10 mouse cellular contexts compared by ENCODE assay signal in the genomic region with DNA sequence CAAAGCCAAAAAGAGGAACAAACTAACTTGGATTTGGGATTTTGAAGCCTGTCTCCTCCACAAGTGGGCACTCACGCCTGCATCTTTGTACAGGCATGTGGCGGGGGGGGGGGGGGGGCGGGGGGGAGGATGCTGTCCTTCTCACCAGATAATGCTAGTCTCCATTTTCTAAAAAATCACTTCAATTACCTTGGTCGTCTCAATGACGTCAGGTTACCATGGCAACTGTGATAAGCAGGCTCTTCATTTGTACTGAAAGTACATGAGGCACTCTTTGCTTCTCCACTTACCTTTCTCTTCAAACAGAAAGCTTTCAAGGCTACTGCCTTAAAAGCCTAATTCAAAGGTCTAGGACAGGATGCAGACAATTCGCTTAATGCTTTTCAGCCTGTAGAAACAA. TPM values are rescaled to one million over a fixed set of nuclear protein-coding genes. Genes with fewer than 3 reads are reported as not detected.
DNase-seq lines count a peak whose midpoint lies in the region; ATAC-seq and TF ChIP-seq lines count a peak whose summit lies in the region.
"Had no signal": no experiment of that assay in that cellular context is flagged by ENCODE, and none has a peak within 500 bp of the region (broad histone marks: within the 10 kb centered on the region; RNA-seq: fewer than 3 reads in every experiment).

No protein-coding gene starts in this region.

- no peak overlapping the region for H3K4me2 ChIP-seq in intestine, postnatal 0 days (replicated peaks; ENCODE audit: low read depth)
- H3K4me2 ChIP-seq in kidney, embryonic 16.5 days (replicated peaks; ENCODE audit: low read depth, low read length): no peak overlapping the region
- H3K4me2 ChIP-seq: embryonic facial prominence, embryonic 15.5 days had no signal

- H3K9me3 ChIP-seq in intestine, postnatal 0 days (ENCODE audit: control insufficient read depth): no peaks in the 10 kb centered on the region
- no peaks in the 10 kb centered on the region for H3K9me3 ChIP-seq in kidney, embryonic 16.5 days (ENCODE audit: low read length)
- H3K9me3 ChIP-seq: embryonic facial prominence, embryonic 15.5 days had no signal

- no peak overlapping the region for H3K9ac ChIP-seq in intestine, postnatal 0 days (ENCODE audit: low read depth, low read length)
- no peak overlapping the region for H3K9ac ChIP-seq in kidney, embryonic 16.5 days (replicated peaks; ENCODE audit: low read length)
- H3K9ac ChIP-seq: embryonic facial prominence, embryonic 15.5 days had no signal

- H3K4me1 ChIP-seq in intestine, postnatal 0 days (replicated peaks; ENCODE audit: control insufficient read depth, insufficient read depth, low read length): no peaks in the 10 kb centered on the region
- no peaks in the 10 kb centered on the region for H3K4me1 ChIP-seq in kidney, embryonic 16.5 days (ENCODE audit: insufficient read depth, low read length)
- H3K4me1 ChIP-seq: embryonic facial prominence, embryonic 15.5 days had no signal

- intact Hi-C loops in left cerebral cortex, adult 2 months (cut with DNase I): no loop called here

- H3K36me3 ChIP-seq in intestine, postnatal 0 days (ENCODE audit: control insufficient read depth, insufficient read depth): no peaks in the 10 kb centered on the region
- no peaks in the 10 kb centered on the region for H3K36me3 ChIP-seq in kidney, embryonic 16.5 days (ENCODE audit: insufficient read depth, low read length)
- H3K36me3 ChIP-seq: embryonic facial prominence, embryonic 15.5 days had no signal

- no peak overlapping the region for H3K4me3 ChIP-seq in left cerebral cortex, adult 2 months
- H3K4me3 ChIP-seq in intestine, postnatal 0 days (ENCODE audit: low read depth, low read length): no peak overlapping the region
- no peak overlapping the region for H3K4me3 ChIP-seq in kidney, embryonic 16.5 days (ENCODE audit: low read length)
- H3K4me3 ChIP-seq: embryonic facial prominence, embryonic 15.5 days had no signal

- peak; percentile 5 to 63 for DNase-seq in frontal cortex, adult 2 months (ENCODE audit: extremely low spot score in 1 of 2, low spot score in 1 of 2)
- no peak for DNase-seq in frontal cortex, postnatal 25 days (ENCODE audit: low spot score in 2 of 2)
- DNase-seq in embryo, embryonic 10 days (ENCODE audit: low spot score): peak; percentile 46
- DNase-seq in left cerebral cortex, adult 2 months (ENCODE audit: extremely low spot score in 1 of 2, low spot score in 2 of 2): peak; percentile 14 to 20
- peak; percentile 42 to 74 for DNase-seq in right cerebral cortex, postnatal 10 days (ENCODE audit: low spot score in 2 of 2)
- DNase-seq in kidney, adult 18-20 months: no peak

- no peak overlapping the region for H3K27ac ChIP-seq in left cerebral cortex, adult 2 months
- no peak overlapping the region for H3K27ac ChIP-seq in intestine, postnatal 0 days (ENCODE audit: low read depth, low read length)
- H3K27ac ChIP-seq in kidney, embryonic 16.5 days (ENCODE audit: low read length): no peak overlapping the region
- H3K27ac ChIP-seq: embryonic facial prominence, embryonic 15.5 days had no signal

- WGBS in intestine, postnatal 0 days: 28% methylated on average over 5 of the region's 6 CpGs
- WGBS in kidney, embryonic 16.5 days: 42% methylated on average over 4 of the region's 6 CpGs

- TF ChIP-seq CTCF in left cerebral cortex, adult 2 months (IDR thresholded peaks at IDR 0.05): no peak; the same call in 1 of the 2 replicates
- TF ChIP-seq CTCF in intestine, postnatal 0 days (IDR thresholded peaks at IDR 0.05; ENCODE audit: low read depth): no peak

- no peak for ATAC-seq in intestine, postnatal 0 days
- no peak for ATAC-seq in kidney, embryonic 16.5 days (ENCODE audit: low FRiP score, low TSS enrichment)

- no peaks in the 10 kb centered on the region for H3K27me3 ChIP-seq in intestine, postnatal 0 days (replicated peaks; ENCODE audit: control insufficient read depth, insufficient read depth, low read length)
- H3K27me3 ChIP-seq in kidney, embryonic 16.5 days (ENCODE audit: insufficient read depth, low read length): peaks cover 6% of the 10 kb centered on the region; the same call in 1 of the 2 replicates
- H3K27me3 ChIP-seq: embryonic facial prominence, embryonic 15.5 days had no signal

RNA-seq across cellular contexts. Expression of gene Tceal3, which starts 49.1 kb away (rescaled TPM):
- polyA plus RNA-seq in frontal cortex, adult 2 months (2012; rRNA removed): 346 and 420 TPM in 2 replicates
- 100 to 1,000 TPM; 172 to 177 TPM for total RNA-seq in left cerebral cortex, adult 2 months (2021)
- polyA plus RNA-seq in intestine, postnatal 0 days (2015; fragmentation: Nextera tagmentation; extraction: Ambion mirVana): 4.0 and 4.6 TPM in 2 replicates
- polyA plus RNA-seq in kidney, embryonic 16.5 days (2015; fragmentation: Nextera tagmentation; extraction: Ambion mirVana): 7.2 and 9.0 TPM in 2 replicates
- total RNA-seq: ES-E14 had no signal

Comparison
In these comparisons a context has a peak if more than half of its experiments do, and no peak if none do; other contexts are left out.
1. DNase-seq: peak in frontal cortex, adult 2 months (2 of 2), embryo, embryonic 10 days (single experiment), left cerebral cortex, adult 2 months (2 of 2) and right cerebral cortex, postnatal 10 days (2 of 2); none in frontal cortex, postnatal 25 days (0 of 2) and kidney, adult 18-20 months (single experiment).
2. RNA of gene Tceal3, which starts 49.1 kb away (polyA plus RNA-seq): 346 to 420 TPM in frontal cortex, adult 2 months; 7.2 to 9.0 TPM in kidney, embryonic 16.5 days and 4.0 to 4.6 TPM in intestine, postnatal 0 days; every median in the first group is over 10 times any median in the second.